Mouse (Mus musculus): ENCODE data around the gene Fbxo40. TPM values are rescaled to one million over a fixed set of nuclear protein-coding genes. Genes with fewer than 3 reads are reported as not detected.

Fbxo40 gene
- total and polyA plus RNA-seq, 2 experiments from 2014 or later, result 19.4 to 86.4 TPM

GRCm38 (mm10) chr16:36989493-36989892 is 774 bp downstream of the Fbxo40 start:
- Histone ChIP-seq H3K27ac (ENCODE audit: low read depth) (peak overlapping the region; percentile 97), H3K4me2 (ENCODE audit: low read depth, low read length) (peak overlapping the region; percentile 71), H3K27me3 (ENCODE audit: control insufficient read depth, insufficient read depth, low read length) (no peaks in the 10 kb centered on the region), H3K9ac (replicated peaks; ENCODE audit: low read depth, low read length) (peak overlapping the region; percentile 73), H3K36me3 (replicated peaks; ENCODE audit: control insufficient read depth, insufficient read depth, low read length) (no peaks in the 10 kb centered on the region), H3K4me3 (ENCODE audit: low read depth, low read length) (peak overlapping the region; percentile 58), H3K9me3 (replicated peaks; ENCODE audit: control insufficient read depth, low read length) (no peaks in the 10 kb centered on the region), H3K4me1 (ENCODE audit: control insufficient read depth, insufficient read depth) (peaks cover 12% of the 10 kb centered on the region)
- WGBS, result 29% methylated on average over 8 of the region's 8 CpGs
- TF ChIP-seq CTCF (IDR thresholded peaks at IDR 0.05; ENCODE audit: low read depth) (0 out of 2 replicates have a peak, but pooled peaks have one; percentile 13), EP300 (IDR thresholded peaks at IDR 0.05; ENCODE audit: low read depth) (no peak)
- ATAC-seq (ENCODE audit: insufficient read depth, low read depth), result peak; percentile 78
- DNase-seq (ENCODE audit: low spot score), result peak; percentile 78

DNA sequence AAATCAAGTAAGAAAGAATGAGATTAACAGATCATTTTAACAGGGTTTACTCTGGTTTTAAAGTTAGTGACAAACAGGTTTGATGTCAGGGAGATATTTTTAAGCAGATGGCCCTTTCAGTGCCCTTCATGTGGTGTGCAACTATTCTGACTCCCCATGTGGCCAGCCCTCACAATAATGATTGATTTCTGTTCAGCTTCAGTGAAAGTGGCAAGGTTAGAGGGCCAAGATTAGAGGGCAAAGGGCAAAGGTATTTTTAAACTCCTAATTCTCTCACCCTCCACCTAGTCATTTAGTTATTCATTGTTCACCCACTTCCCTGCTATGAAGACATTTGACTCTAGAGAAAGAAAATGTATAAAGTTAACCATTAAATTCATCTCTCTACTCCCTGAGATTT is 2.2 kb downstream of the Fbxo40 start:
- ATAC-seq (ENCODE audit: insufficient read depth, low read depth) (no peak), DNase-seq (ENCODE audit: low spot score) (no peak)
- Histone ChIP-seq H3K27ac (ENCODE audit: low read depth) (peak overlapping the region; percentile 97; the same call in 1 of the 2 replicates), H3K9me3 (replicated peaks; ENCODE audit: control insufficient read depth, low read length) (no peaks in the 10 kb centered on the region), H3K4me1 (ENCODE audit: control insufficient read depth, insufficient read depth) (peaks cover 21% of the 10 kb centered on the region), H3K4me3 (ENCODE audit: low read depth, low read length) (peak overlapping the region; percentile 58), H3K36me3 (replicated peaks; ENCODE audit: control insufficient read depth, insufficient read depth, low read length) (no peaks in the 10 kb centered on the region), H3K4me2 (ENCODE audit: low read depth, low read length) (peak overlapping the region; percentile 71), H3K9ac (replicated peaks; ENCODE audit: low read depth, low read length) (0 out of 2 replicates have a peak overlapping the region, but pooled peaks have one; percentile 73), H3K27me3 (ENCODE audit: control insufficient read depth, insufficient read depth, low read length) (no peaks in the 10 kb centered on the region)
- no peak for TF ChIP-seq EP300 (IDR thresholded peaks at IDR 0.05; ENCODE audit: low read depth)
- no peak for TF ChIP-seq CTCF (IDR thresholded peaks at IDR 0.05; ENCODE audit: low read depth)

GRCm38 (mm10) chr16:36987399-36987798 is 2.9 kb downstream of the Fbxo40 start:
- Histone ChIP-seq H3K27ac (ENCODE audit: low read depth) (no peak overlapping the region), H3K9ac (replicated peaks; ENCODE audit: low read depth, low read length) (no peak overlapping the region)
- WGBS, result 45% methylated on average over 2 of the region's 2 CpGs

DNA sequence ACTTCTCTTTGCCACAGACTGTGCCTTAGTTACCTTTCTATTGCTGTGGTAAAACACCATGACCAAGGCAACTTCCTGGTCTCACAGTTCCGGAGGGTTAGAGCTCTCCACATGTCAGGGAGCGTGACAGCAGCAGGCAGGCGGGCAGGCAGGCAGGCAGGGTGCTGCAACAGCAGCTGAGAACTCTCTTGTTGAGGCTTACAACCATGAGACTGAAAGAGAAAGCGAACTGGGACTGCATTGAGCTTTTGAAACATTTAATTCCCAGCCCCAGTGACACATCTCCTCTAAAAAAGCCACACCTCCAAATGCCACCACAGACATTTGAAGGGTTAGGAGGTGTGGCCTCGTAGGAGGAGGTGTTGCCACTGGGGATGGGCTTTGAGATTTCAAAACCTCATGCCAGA is 4.6 kb downstream of the Fbxo40 start:
- Histone ChIP-seq H3K27ac (ENCODE audit: low read depth) (0 out of 2 replicates have a peak overlapping the region, but pooled peaks have one; percentile 26), H3K4me1 (ENCODE audit: control insufficient read depth, insufficient read depth) (peaks cover 14% of the 10 kb centered on the region), H3K4me2 (ENCODE audit: low read depth, low read length) (no peak overlapping the region), H3K9ac (replicated peaks; ENCODE audit: low read depth, low read length) (no peak overlapping the region), H3K36me3 (replicated peaks; ENCODE audit: control insufficient read depth, insufficient read depth, low read length) (0 out of 2 replicates have a peak, but pooled peaks cover 3% of the 10 kb centered on the region), H3K27me3 (ENCODE audit: control insufficient read depth, insufficient read depth, low read length) (no peaks in the 10 kb centered on the region), H3K9me3 (replicated peaks; ENCODE audit: control insufficient read depth, low read length) (no peaks in the 10 kb centered on the region), H3K4me3 (ENCODE audit: low read depth, low read length) (no peak overlapping the region)
- DNase-seq (ENCODE audit: low spot score), result no peak
- no peak for ATAC-seq (ENCODE audit: insufficient read depth, low read depth)
- 68% methylated on average over 5 of the region's 5 CpGs for whole genome bisulfite sequencing
- TF ChIP-seq CTCF (IDR thresholded peaks at IDR 0.05; ENCODE audit: low read depth) (no peak), EP300 (IDR thresholded peaks at IDR 0.05; ENCODE audit: low read depth) (no peak)

More at GRCm38 (mm10) chr16:36987399-36987798, 2.9 kb downstream of the Fbxo40 start:
- TF ChIP-seq EP300 (IDR thresholded peaks at IDR 0.05; ENCODE audit: low read depth) (no peak), CTCF (IDR thresholded peaks at IDR 0.05; ENCODE audit: low read depth) (no peak)
- H3K4me1 ChIP-seq (ENCODE audit: control insufficient read depth, insufficient read depth), result peaks cover 21% of the 10 kb centered on the region
- H3K27me3 ChIP-seq (ENCODE audit: control insufficient read depth, insufficient read depth, low read length), result no peaks in the 10 kb centered on the region
- ATAC-seq (ENCODE audit: insufficient read depth, low read depth) (no peak), DNase-seq (ENCODE audit: low spot score) (no peak)
- H3K9me3 ChIP-seq (replicated peaks; ENCODE audit: control insufficient read depth, low read length), result no peaks in the 10 kb centered on the region
- no peak overlapping the region for H3K4me3 ChIP-seq (ENCODE audit: low read depth, low read length)
- H3K4me2 ChIP-seq (ENCODE audit: low read depth, low read length), result peak overlapping the region; percentile 71
- no peaks in the 10 kb centered on the region for H3K36me3 ChIP-seq (replicated peaks; ENCODE audit: control insufficient read depth, insufficient read depth, low read length)

DNA sequence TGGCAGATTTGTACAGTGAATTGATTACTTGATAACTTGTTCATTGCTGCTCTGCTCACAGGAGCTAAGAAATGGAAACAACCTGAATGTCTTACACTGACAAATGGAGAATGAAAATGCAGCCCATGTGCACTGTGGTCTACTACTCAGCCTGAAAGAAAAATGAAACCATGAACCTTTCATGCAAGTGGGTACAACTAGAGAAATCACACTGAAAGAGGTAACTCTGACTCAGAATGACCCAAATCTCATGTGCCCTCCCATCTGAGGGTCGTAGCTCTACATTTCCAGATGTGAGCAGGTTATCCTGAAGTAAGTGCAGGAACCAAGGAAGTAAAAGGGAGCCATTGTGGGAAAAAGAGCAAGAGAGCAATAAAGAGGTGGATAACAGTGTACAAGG is 6.5 kb downstream of the Fbxo40 start:
- Histone ChIP-seq H3K36me3 (replicated peaks; ENCODE audit: control insufficient read depth, insufficient read depth, low read length) (0 out of 2 replicates have a peak, but pooled peaks cover 3% of the 10 kb centered on the region), H3K27ac (ENCODE audit: low read depth) (no peak overlapping the region), H3K4me2 (ENCODE audit: low read depth, low read length) (no peak overlapping the region), H3K27me3 (ENCODE audit: control insufficient read depth, insufficient read depth, low read length) (no peaks in the 10 kb centered on the region), H3K9ac (replicated peaks; ENCODE audit: low read depth, low read length) (no peak overlapping the region), H3K4me1 (ENCODE audit: control insufficient read depth, insufficient read depth) (peaks cover 9% of the 10 kb centered on the region; the same call in 1 of the 2 replicates), H3K9me3 (replicated peaks; ENCODE audit: control insufficient read depth, low read length) (no peaks in the 10 kb centered on the region), H3K4me3 (ENCODE audit: low read depth, low read length) (no peak overlapping the region)
- TF ChIP-seq EP300 (IDR thresholded peaks at IDR 0.05; ENCODE audit: low read depth), result no peak
- no peak for TF ChIP-seq CTCF (IDR thresholded peaks at IDR 0.05; ENCODE audit: low read depth)
- no peak for DNase-seq (ENCODE audit: low spot score)
- ATAC-seq (ENCODE audit: insufficient read depth, low read depth), result no peak
- 94% methylated on average over 1 of the region's 1 CpGs for WGBS

GRCm38 (mm10) chr16:36979127-36979526 is 11.1 kb downstream of the Fbxo40 start:
- Histone ChIP-seq H3K36me3 (replicated peaks; ENCODE audit: control insufficient read depth, insufficient read depth, low read length) (0 out of 2 replicates have a peak, but pooled peaks cover 3% of the 10 kb centered on the region), H3K9ac (replicated peaks; ENCODE audit: low read depth, low read length) (no peak overlapping the region), H3K4me3 (ENCODE audit: low read depth, low read length) (no peak overlapping the region), H3K27me3 (ENCODE audit: control insufficient read depth, insufficient read depth, low read length) (no peaks in the 10 kb centered on the region), H3K4me1 (ENCODE audit: control insufficient read depth, insufficient read depth) (peaks cover 9% of the 10 kb centered on the region; the same call in 1 of the 2 replicates), H3K9me3 (replicated peaks; ENCODE audit: control insufficient read depth, low read length) (no peaks in the 10 kb centered on the region), H3K27ac (ENCODE audit: low read depth) (no peak overlapping the region), H3K4me2 (ENCODE audit: low read depth, low read length) (no peak overlapping the region)
- TF ChIP-seq EP300 (IDR thresholded peaks at IDR 0.05; ENCODE audit: low read depth) (no peak), CTCF (IDR thresholded peaks at IDR 0.05; ENCODE audit: low read depth) (no peak)
- ATAC-seq (ENCODE audit: insufficient read depth, low read depth) (no peak), DNase-seq (ENCODE audit: low spot score) (no peak)
- WGBS, result 93% methylated on average over 2 of the region's 2 CpGs

Data from heart, postnatal 0 days (tissue).